Mouse (Mus musculus): ENCODE measurements at regions not wholly inside any gene's neighbourhood (a gene's known extent, or its start where the extent isn't known, plus 50 kb on each side); places are given as distances from the start of the nearest gene placed in this dataset.
A peak's percentile ranks its signal among the peaks of the same experiment; 100 is the strongest.
"Not testable (repeated sequence)": the region's sequence is repeated elsewhere in the genome, so short reads cannot be mapped to it uniquely, and the experiment has no call there.

DNA sequence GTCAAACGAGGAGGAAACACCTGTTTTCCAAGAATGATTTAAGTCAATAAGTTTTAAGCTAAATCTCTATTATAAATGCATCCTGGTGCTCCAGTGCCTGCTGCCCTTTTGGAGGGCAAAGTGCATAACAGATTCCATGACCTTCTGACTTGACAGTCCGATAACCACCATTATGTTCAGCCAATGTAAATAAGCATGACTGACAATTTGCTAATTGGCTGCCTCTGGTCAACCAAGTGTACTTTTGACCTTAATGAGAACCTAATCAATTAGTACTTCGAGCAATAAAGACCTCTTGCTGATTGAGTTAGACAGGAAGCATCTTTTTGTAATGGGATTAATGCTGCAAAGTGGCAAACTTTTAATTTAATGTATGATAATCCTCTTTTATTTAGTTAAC lies 183.3 kb upstream of the Zfp770 start:
- WGBS (ENCODE audit: insufficient replicate concordance): 43% methylated on average over 3 of the region's 3 CpGs

DNA sequence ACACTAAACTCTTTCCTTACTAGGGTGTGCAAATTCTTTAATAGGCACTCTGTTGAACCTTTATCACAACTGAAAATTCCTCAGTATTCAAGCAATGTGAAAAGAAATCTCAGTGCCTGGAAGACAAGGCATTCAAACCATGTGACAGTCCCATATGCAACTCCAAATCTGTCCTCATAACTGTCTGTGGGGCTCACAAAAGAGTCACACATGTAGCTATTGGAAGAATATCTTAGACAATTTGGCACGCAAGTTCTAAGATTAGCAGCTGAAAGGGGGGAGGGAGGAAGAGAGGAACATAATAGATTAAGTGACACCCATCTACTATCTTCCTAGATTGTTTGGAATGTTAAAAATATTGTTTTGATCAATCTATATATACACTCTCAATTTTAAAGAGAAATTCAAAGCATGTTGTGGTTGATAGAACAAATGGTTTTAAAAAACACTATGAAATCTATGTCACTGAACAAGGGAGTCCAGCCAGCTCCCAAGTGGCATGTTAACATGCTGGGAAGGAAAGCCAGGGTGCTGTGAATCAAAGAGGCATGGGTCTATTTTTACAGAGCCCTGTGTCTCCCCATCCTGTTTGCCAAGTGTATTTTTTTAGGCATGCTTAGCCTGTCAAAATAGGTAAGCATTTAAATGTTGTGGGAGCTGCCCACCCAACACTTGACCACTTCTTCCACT lies 177.7 kb upstream of the Zfp770 start:
- Histone ChIP-seq H3K4me1 (no peaks in the 10 kb centered on the region), H3K36me3 (no peaks in the 10 kb centered on the region), H3K4me3 (no peak overlapping the region), H3K4me2 (no peak overlapping the region), H3K9me3 (replicated peaks) (no peaks in the 10 kb centered on the region), H3K27me3 (replicated peaks) (no peaks in the 10 kb centered on the region), H3K9ac (no peak overlapping the region), H3K27ac (no peak overlapping the region)
- 69% methylated on average over 1 of the region's 1 CpGs for WGBS (ENCODE audit: insufficient replicate concordance)
- no peak for ATAC-seq

More for the DNA sequence above, 183.3 kb upstream of the Zfp770 start:
- Histone ChIP-seq H3K27me3 (replicated peaks) (no peaks in the 10 kb centered on the region), H3K9me3 (replicated peaks) (no peaks in the 10 kb centered on the region), H3K27ac (no peak overlapping the region), H3K36me3 (no peaks in the 10 kb centered on the region), H3K4me1 (no peaks in the 10 kb centered on the region), H3K4me3 (no peak overlapping the region), H3K4me2 (no peak overlapping the region), H3K9ac (no peak overlapping the region)
- no peak for ATAC-seq

- Histone ChIP-seq H3K4me3 (no peak overlapping the region), H3K9me3 (replicated peaks) (no peaks in the 10 kb centered on the region), H3K4me2 (no peak overlapping the region), H3K27ac (no peak overlapping the region), H3K27me3 (replicated peaks) (no peaks in the 10 kb centered on the region), H3K4me1 (no peaks in the 10 kb centered on the region), H3K9ac (no peak overlapping the region), H3K36me3 (no peaks in the 10 kb centered on the region)
- 60% methylated on average over 7 of the region's 7 CpGs for WGBS (ENCODE audit: insufficient replicate concordance)
- no peak for ATAC-seq
Observed at GRCm38 (mm10) chr2:114373476-114373875, 172.2 kb upstream of the Zfp770 start.

DNA sequence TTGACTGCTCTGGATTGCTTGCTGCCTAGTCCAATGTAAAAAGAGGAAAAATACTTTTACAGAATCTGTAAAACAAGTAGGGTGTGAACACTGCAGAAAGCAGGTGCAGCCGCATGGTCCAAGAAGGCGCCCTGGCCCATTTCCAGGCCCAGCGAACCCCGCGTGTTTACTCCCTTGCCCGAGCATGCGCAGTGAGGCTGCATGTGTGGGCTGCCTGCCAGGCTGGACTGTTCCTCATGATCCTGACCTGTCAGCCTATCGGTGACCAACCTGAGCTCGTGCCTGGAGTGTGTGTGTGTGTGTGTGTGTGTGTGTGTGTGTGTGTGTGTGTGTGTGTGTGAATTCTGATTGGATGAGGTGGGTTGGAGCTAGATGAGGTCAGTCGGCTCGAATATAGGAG lies 152.6 kb upstream of the Zfp770 start:
- H3K4me2 ChIP-seq; H3K4me1 ChIP-seq; H3K27ac ChIP-seq; H3K9ac ChIP-seq; H3K36me3 ChIP-seq; H3K9me3 ChIP-seq (replicated peaks); H3K4me3 ChIP-seq; ATAC-seq; H3K27me3 ChIP-seq (replicated peaks): not testable (repeated sequence)
- 71% methylated on average over 11 of the region's 11 CpGs for WGBS (ENCODE audit: insufficient replicate concordance)

DNA sequence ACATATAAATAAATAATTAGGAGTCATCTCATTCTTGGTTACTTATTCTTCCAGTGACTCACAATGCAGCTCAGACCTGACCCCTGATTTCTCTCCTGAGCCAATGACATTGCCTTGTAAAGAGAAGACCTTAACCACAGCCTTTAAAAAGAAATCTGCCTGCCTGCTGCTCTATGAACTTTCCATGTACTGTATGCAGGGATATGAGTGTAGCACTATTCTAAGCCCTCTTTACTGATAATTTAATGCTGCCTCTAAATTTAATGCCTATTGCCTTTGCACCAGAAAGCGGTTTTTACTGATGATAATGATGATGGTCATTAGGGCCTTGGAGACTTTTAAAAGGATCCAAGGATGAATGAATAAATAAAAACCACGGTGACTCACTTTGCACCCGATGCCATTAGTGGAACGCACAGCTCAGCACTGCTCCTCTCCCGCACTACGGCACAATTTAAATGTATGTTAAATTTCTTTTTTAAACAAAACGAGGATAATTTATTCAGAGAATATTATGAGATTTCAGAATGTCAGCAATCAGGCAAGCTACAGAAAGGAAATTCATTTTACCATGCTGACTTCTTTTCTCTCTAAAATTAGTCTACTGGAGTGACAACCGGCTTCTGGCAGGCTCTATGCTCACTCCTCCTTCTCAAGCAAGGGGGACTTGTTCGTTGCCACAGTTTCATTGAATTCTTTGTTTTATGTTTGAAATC lies 139.5 kb upstream of the Zfp770 start:
- Histone ChIP-seq H3K27ac (no peak overlapping the region), H3K36me3 (no peaks in the 10 kb centered on the region), H3K9me3 (replicated peaks) (no peaks in the 10 kb centered on the region), H3K27me3 (replicated peaks) (no peaks in the 10 kb centered on the region), H3K4me1 (no peaks in the 10 kb centered on the region), H3K4me3 (no peak overlapping the region), H3K9ac (no peak overlapping the region), H3K4me2 (no peak overlapping the region)
- ATAC-seq: no peak
- 73% methylated on average over 9 of the region's 9 CpGs for WGBS (ENCODE audit: insufficient replicate concordance)

DNA sequence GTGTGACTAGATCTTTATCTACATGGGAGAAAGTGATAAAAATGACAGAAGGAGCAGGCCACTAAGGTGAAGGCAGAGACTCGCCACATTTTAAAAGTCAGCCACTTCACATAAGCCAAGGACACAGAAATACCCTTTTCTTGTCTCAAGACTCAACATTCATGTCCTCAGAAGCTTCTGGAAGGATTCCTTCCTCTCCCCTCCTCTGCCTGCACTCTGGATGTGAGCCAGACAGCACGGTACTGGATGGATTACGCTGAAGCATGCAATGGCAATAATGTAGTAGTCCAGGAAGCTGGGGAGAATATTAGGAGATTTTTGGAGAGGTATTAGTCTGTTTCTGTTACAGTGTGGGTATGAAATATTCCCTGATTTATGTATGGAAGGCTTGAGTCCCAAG lies 100.5 kb upstream of the Zfp770 start:
- no peak for ATAC-seq
- Histone ChIP-seq H3K9ac (no peak overlapping the region), H3K4me3 (no peak overlapping the region), H3K27ac (no peak overlapping the region), H3K9me3 (replicated peaks) (no peaks in the 10 kb centered on the region), H3K4me2 (no peak overlapping the region), H3K4me1 (no peaks in the 10 kb centered on the region), H3K36me3 (no peaks in the 10 kb centered on the region), H3K27me3 (replicated peaks) (no peaks in the 10 kb centered on the region)
- WGBS (ENCODE audit: insufficient replicate concordance): 61% methylated on average over 3 of the region's 3 CpGs

DNA sequence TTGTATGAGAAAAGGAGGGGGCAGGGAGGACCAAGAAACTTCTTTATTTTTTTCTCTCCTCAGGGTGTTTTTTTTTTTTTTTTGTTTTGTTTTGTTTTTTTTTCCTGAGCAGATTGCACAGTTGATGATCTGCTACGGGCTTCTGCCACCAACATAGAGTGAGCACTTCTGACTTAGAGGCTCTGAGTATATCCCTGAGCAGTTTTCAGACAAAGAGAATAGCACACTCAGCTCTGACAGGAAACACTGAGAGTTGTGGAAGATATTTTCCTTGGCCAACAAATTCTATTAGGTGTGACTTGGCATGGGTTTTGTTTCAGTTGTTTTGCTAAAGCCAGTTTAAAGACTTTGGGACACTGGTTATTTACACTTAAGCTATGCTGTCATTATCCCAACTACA lies 93.8 kb upstream of the Zfp770 start:
- Histone ChIP-seq H3K36me3 (no peaks in the 10 kb centered on the region), H3K27ac (no peak overlapping the region), H3K4me1 (no peaks in the 10 kb centered on the region), H3K4me3 (no peak overlapping the region), H3K9ac (no peak overlapping the region), H3K27me3 (replicated peaks) (no peaks in the 10 kb centered on the region), H3K9me3 (replicated peaks) (no peaks in the 10 kb centered on the region), H3K4me2 (no peak overlapping the region)
- no peak for ATAC-seq
- WGBS (ENCODE audit: insufficient replicate concordance): 50% methylated on average over 1 of the region's 1 CpGs

DNA sequence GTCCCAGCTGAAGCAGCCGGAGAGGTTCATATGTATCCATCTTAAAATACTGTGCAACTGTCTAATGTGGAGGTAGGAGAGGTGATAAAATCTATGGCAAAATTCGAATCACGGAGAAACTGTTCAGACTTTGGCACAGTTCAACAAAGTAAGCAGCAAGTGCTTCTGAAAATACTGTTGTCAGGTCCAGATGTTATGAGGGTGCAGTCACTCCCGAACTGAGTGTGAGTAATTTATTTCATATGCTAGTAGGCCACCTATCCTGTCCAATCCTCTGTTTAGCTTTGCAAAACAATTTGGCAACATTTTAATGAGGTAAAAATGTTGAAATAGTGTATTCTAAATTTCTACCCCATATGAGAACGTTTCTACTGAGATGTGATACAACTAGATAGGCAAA lies 90.1 kb upstream of the Zfp770 start:
- H3K27ac ChIP-seq: no peak overlapping the region
- no peaks in the 10 kb centered on the region for H3K27me3 ChIP-seq (replicated peaks)
- H3K4me3 ChIP-seq: no peak overlapping the region
- H3K4me1 ChIP-seq: no peaks in the 10 kb centered on the region
- ATAC-seq: no peak
- WGBS (ENCODE audit: insufficient replicate concordance): 64% methylated on average over 5 of the region's 5 CpGs
- H3K9me3 ChIP-seq (replicated peaks): no peaks in the 10 kb centered on the region
- H3K9ac ChIP-seq: no peak overlapping the region
- no peak overlapping the region for H3K4me2 ChIP-seq
- no peaks in the 10 kb centered on the region for H3K36me3 ChIP-seq

DNA sequence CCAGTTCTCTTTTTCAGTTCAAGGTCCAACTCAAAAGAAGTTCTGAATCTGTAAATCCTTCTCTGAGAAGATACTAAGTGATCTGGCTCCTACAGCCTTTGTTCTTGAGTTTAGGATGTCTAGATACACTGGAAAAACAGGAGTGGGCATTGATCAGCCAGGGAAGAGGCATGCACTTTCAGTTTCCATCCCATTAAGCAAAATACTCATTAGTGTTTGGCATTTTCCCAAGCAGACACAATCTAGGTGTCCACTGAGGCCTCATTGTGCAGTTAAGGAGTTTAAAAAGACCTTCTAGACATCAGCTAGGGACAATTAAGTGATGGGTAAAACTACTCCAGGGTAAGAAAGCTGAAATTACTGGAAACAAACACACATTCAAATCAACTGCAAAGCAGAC lies 74.3 kb upstream of the Zfp770 start:
- Histone ChIP-seq H3K36me3 (no peaks in the 10 kb centered on the region), H3K4me2 (no peak overlapping the region), H3K4me3 (no peak overlapping the region), H3K27ac (no peak overlapping the region), H3K27me3 (replicated peaks) (no peaks in the 10 kb centered on the region), H3K4me1 (no peaks in the 10 kb centered on the region), H3K9ac (no peak overlapping the region), H3K9me3 (replicated peaks) (no peaks in the 10 kb centered on the region)
- no peak for ATAC-seq

- Histone ChIP-seq H3K9me3 (replicated peaks) (no peaks in the 10 kb centered on the region), H3K4me3 (no peak overlapping the region; the same call in 1 of the 2 replicates), H3K4me1 (no peaks in the 10 kb centered on the region), H3K27ac (no peak overlapping the region), H3K27me3 (replicated peaks) (no peaks in the 10 kb centered on the region), H3K4me2 (peak overlapping the region; percentile 31), H3K9ac (no peak overlapping the region), H3K36me3 (no peaks in the 10 kb centered on the region)
- WGBS (ENCODE audit: insufficient replicate concordance): 35% methylated on average over 8 of the region's 8 CpGs
- no peak for ATAC-seq
Observed at GRCm38 (mm10) chr2:114260397-114261071, 59.3 kb upstream of the Zfp770 start.

DNA sequence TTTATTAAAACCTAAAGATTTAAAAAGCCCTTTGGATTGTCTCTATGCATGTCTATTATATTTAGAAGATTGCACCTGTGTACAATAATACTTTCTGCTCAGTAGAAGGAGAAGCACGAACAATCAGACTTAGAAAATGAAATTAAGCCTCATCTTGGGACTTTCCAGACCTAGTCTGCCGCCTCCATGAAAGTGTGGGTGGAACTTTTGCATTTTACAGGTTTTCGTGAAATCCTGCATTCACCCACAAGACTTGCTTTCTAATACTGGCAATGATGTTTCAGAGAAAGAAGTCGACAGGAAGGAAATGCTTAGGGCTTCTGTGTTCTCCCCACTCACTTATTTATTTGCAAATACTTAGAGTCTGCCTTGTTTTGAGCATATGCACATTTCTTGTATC lies 58.3 kb upstream of the Zfp770 start:
- no peaks in the 10 kb centered on the region for H3K4me1 ChIP-seq
- no peaks in the 10 kb centered on the region for H3K27me3 ChIP-seq (replicated peaks)
- 54% methylated on average over 4 of the region's 4 CpGs for WGBS (ENCODE audit: insufficient replicate concordance)
- H3K27ac ChIP-seq: no peak overlapping the region
- no peak overlapping the region for H3K9ac ChIP-seq
- H3K36me3 ChIP-seq: no peaks in the 10 kb centered on the region
- no peaks in the 10 kb centered on the region for H3K9me3 ChIP-seq (replicated peaks)
- H3K4me3 ChIP-seq: no peak overlapping the region
- H3K4me2 ChIP-seq: no peak overlapping the region
- ATAC-seq: no peak

Data from liver, embryonic 12.5 days (tissue).